In genomic region chr12:29361236-29361635, GRCm38 (mm10) we compare ENCODE assay signal across 26 mouse cellular contexts.
DNase-seq lines count a peak whose midpoint lies in the region; ATAC-seq lines count a peak whose summit lies in the region.
"Had no signal": no experiment of that assay in that cellular context is flagged by ENCODE, and none has a peak within 500 bp of the region (broad histone marks: within the 10 kb centered on the region; RNA-seq: fewer than 3 reads in every experiment).

No protein-coding gene starts in this region.

- no peak overlapping the region for H3K9ac ChIP-seq in forebrain, embryonic 11.5 days (ENCODE audit: low read length)
- H3K9ac ChIP-seq: embryonic facial prominence, embryonic 13.5 days; forebrain, embryonic 13.5 days; hindbrain, embryonic 12.5 days; hindbrain, embryonic 15.5 days; intestine, embryonic 15.5 days had no signal

- peaks cover 7% of the 10 kb centered on the region; the same call in 1 of the 2 replicates for H3K4me1 ChIP-seq in forebrain, embryonic 11.5 days (replicated peaks; ENCODE audit: control insufficient read depth, insufficient read depth, low read length)

- no peak overlapping the region for H3K27ac ChIP-seq in forebrain, embryonic 11.5 days (ENCODE audit: low read depth, low read length)
- H3K27ac ChIP-seq: embryonic facial prominence, embryonic 10.5 days; embryonic facial prominence, embryonic 13.5 days; forebrain, embryonic 13.5 days; hindbrain, embryonic 12.5 days; hindbrain, embryonic 15.5 days; intestine, embryonic 15.5 days had no signal

- H3K4me3 ChIP-seq in forebrain, embryonic 11.5 days (ENCODE audit: low read depth, low read length): no peak overlapping the region
- H3K4me3 ChIP-seq: embryonic facial prominence, embryonic 10.5 days; embryonic facial prominence, embryonic 13.5 days; erythroblast, embryonic 14.5 days; forebrain, embryonic 13.5 days; hindbrain, embryonic 12.5 days; hindbrain, embryonic 15.5 days; intestine, embryonic 15.5 days had no signal

- no peaks in the 10 kb centered on the region for H3K9me3 ChIP-seq in forebrain, embryonic 11.5 days (ENCODE audit: control insufficient read depth, low read length)
- H3K9me3 ChIP-seq: embryonic facial prominence, embryonic 10.5 days; embryonic facial prominence, embryonic 13.5 days; forebrain, embryonic 13.5 days; hindbrain, embryonic 12.5 days; hindbrain, embryonic 15.5 days; intestine, embryonic 15.5 days had no signal

- no peaks in the 10 kb centered on the region for H3K27me3 ChIP-seq in forebrain, embryonic 11.5 days (ENCODE audit: control insufficient read depth, insufficient read depth, low read length)
- H3K27me3 ChIP-seq: CH12.LX; embryonic facial prominence, embryonic 13.5 days; forebrain, embryonic 13.5 days; hindbrain, embryonic 15.5 days; intestine, embryonic 15.5 days; Patski had no signal

- H3K36me3 ChIP-seq in forebrain, embryonic 11.5 days (ENCODE audit: control insufficient read depth, insufficient read depth, low read length): no peaks in the 10 kb centered on the region
- H3K36me3 ChIP-seq: embryonic facial prominence, embryonic 10.5 days; embryonic facial prominence, embryonic 13.5 days; G1E; hindbrain, embryonic 12.5 days; hindbrain, embryonic 15.5 days; intestine, embryonic 15.5 days had no signal

- WGBS in forebrain, embryonic 11.5 days: 89% methylated on average over 6 of the region's 6 CpGs

- no peak for ATAC-seq in forebrain, embryonic 11.5 days (replicated peaks; ENCODE audit: low FRiP score)
- ATAC-seq: forebrain, embryonic 13.5 days; forebrain, embryonic 16.5 days; intestine, embryonic 15.5 days; Patski had no signal

- H3K4me2 ChIP-seq in forebrain, embryonic 11.5 days (ENCODE audit: low read depth, low read length, severe bottlenecking): no peak overlapping the region
- H3K4me2 ChIP-seq: embryonic facial prominence, embryonic 13.5 days; forebrain, embryonic 13.5 days; heart, embryonic 11.5 days; hindbrain, embryonic 12.5 days; hindbrain, embryonic 15.5 days; intestine, embryonic 15.5 days had no signal

- peak; percentile 18 for DNase-seq in cerebellum, adult 11 months
- no peak for DNase-seq in cerebellum, postnatal 4 days (ENCODE audit: low spot score in 2 of 2)
- DNase-seq in cerebellum, adult 9-10 months: peak; percentile 34
- peak; percentile 28 to 43 for DNase-seq in cerebellum, postnatal 25 days
- DNase-seq in heart, adult 11 months: no peak
- no peak for DNase-seq in forebrain, embryonic 11.5 days (ENCODE audit: low spot score)
- DNase-seq: adrenal gland, postnatal 10 days; adrenal gland, postnatal 36 days; B cell, adult 2 months; embryo, embryonic 11 days; gastrocnemius, postnatal 10 days; gastrocnemius, postnatal 36 days; kidney, adult 11 months; kidney, adult 8-10 months had no signal

Comparison
In these comparisons a context has a peak if more than half of its experiments do, and no peak if none do; other contexts are left out.
1. DNase-seq: peak in cerebellum, adult 11 months (single experiment), cerebellum, adult 9-10 months (single experiment) and cerebellum, postnatal 25 days (2 of 2); none in cerebellum, postnatal 4 days (0 of 2), heart, adult 11 months (single experiment) and forebrain, embryonic 11.5 days (single experiment).